Mouse (Mus musculus): ENCODE measurements around the gene Mterf2. TPM values are rescaled to one million over a fixed set of nuclear protein-coding genes. Genes with fewer than 3 reads are reported as not detected.

The Mterf2 gene
- polyA plus RNA-seq, 1 experiment from 2014 or later = 12.0 TPM

DNA sequence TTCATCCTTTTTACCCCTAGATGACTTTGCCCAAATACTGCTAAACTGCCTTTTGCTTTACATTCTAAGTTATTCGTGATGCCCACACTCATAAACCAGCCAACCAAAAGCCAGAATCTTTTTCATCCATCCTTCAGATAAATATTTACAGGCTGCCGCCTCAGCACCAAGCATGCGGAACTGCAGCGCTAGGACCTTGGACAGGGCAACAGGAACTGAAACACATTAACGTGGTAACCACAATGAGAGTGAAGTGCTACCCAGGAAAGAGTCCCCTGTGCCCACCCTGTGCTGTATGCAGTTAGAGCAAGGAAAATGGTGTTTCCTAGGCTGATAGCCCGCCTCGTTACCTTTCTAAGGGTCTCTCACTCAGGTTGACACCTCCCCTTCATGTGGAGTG lies 626 bp upstream of the Mterf2 start:
- Histone ChIP-seq H3K9ac (0 out of 2 replicates have a peak overlapping the region, but pooled peaks have one; percentile 14), H3K27ac (no peak overlapping the region)
- ATAC-seq (ENCODE audit: borderline replicate concordance, extremely low read depth, low FRiP score, low TSS enrichment) = peak; percentile 24; the same call in 1 of the 2 replicates

DNA sequence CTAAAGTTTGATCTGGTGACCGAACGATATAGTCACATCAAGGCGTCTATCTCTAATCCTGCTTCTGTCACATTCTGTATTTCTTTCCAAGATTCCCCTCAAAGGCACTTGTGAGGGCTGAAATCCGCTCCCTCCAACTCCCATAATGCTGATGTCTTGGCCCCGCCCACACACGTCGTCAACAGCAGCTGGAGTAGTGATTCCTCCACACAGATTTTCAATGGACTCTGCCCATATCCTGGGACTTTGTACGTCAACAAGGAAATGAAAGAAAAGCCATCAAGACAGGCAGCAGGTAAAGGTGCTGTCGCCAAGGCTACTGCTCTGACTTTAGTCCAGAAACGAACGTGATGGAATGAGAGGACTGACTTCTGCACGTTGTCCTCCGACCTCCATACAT lies 2.6 kb downstream of the Mterf2 start:
- H3K27ac ChIP-seq = no peak overlapping the region
- H3K4me3 ChIP-seq = no peak overlapping the region
- H3K4me2 ChIP-seq = no peak overlapping the region
- no peaks in the 10 kb centered on the region for H3K9me3 ChIP-seq
- peaks cover 13% of the 10 kb centered on the region for H3K36me3 ChIP-seq
- H3K9ac ChIP-seq = no peak overlapping the region
- peaks cover 13% of the 10 kb centered on the region for H3K4me1 ChIP-seq
- H3K27me3 ChIP-seq = no peaks in the 10 kb centered on the region
- ATAC-seq (ENCODE audit: borderline replicate concordance, extremely low read depth, low FRiP score, low TSS enrichment) = no peak
- 81% methylated on average over 13 of the region's 13 CpGs for WGBS

More for the DNA sequence above, 626 bp upstream of the Mterf2 start:
- no peaks in the 10 kb centered on the region for H3K27me3 ChIP-seq
- peak overlapping the region; percentile 64 for H3K4me3 ChIP-seq
- H3K36me3 ChIP-seq = no peaks in the 10 kb centered on the region; the same call in 1 of the 2 replicates
- H3K9me3 ChIP-seq = no peaks in the 10 kb centered on the region
- H3K4me2 ChIP-seq = peak overlapping the region; percentile 66
- peaks cover 13% of the 10 kb centered on the region for H3K4me1 ChIP-seq
- WGBS = 13% methylated on average over 7 of the region's 7 CpGs

DNA sequence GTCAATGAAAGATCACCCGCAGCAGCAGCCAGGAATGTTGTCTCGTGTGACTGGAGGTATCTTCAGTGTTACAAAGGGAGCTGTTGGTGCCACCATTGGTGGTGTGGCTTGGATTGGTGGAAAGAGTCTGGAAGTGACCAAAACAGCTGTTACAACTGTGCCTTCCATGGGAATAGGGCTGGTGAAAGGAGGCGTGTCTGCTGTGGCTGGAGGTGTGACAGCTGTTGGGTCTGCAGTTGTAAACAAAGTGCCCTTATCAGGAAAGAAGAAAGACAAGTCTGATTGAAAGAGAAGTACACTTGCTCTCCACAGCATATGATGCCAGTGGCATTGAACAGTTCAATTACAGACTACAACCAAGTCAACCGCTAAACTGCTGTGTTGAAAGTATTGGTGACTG lies 13.4 kb downstream of the Mterf2 start:
- Histone ChIP-seq H3K9me3 (no peaks in the 10 kb centered on the region), H3K27me3 (no peaks in the 10 kb centered on the region), H3K4me1 (no peaks in the 10 kb centered on the region), H3K36me3 (peaks cover 14% of the 10 kb centered on the region), H3K27ac (no peak overlapping the region), H3K9ac (no peak overlapping the region), H3K4me2 (no peak overlapping the region), H3K4me3 (no peak overlapping the region)
- WGBS = 78% methylated on average over 4 of the region's 4 CpGs
- ATAC-seq (ENCODE audit: borderline replicate concordance, extremely low read depth, low FRiP score, low TSS enrichment) = no peak

DNA sequence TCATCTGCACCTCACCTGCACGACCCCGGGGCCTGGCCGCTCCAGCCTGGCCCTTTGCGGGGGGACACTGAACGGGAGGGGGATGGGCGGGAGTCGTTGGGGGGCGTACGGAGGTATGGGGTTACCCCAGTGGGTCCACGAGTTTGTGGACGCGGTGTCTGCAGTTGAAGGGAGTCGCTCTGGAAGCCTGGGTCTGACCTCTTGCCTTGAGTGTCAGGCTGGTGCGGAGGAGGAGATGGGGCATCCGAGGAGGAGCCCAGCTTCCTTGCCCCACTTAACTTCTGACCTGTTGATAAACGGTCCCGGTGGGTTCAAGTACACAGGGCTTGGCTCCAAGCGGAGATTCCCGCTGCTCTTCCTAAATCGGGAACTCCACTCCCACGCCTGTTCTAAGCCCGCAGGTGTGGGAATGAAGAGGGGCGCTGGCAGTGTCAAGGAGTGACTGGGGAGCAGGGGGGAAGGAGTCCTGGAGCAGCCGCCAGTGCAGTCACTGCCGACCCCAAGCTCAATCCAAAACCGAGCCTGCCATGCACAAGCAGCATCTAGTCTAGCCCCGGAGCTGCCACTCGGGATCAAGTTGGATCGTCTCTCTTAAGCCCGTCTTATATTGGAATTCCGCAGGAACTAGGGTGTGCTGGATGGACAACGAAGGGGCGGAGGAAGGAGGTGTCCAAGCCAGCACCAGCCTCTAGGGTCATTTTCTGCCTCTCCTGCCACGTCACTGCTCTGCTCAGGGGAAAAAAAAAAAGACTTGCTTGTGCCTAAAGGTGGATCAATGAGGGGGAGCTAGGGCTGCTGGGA lies 24.5 kb downstream of the Mterf2 start:
- H3K9me3 ChIP-seq = no peaks in the 10 kb centered on the region
- H3K27ac ChIP-seq = peak overlapping the region; percentile 84
- no peaks in the 10 kb centered on the region for H3K36me3 ChIP-seq
- no peaks in the 10 kb centered on the region for H3K27me3 ChIP-seq
- peaks cover 24% of the 10 kb centered on the region; the same call in 1 of the 2 replicates for H3K4me1 ChIP-seq
- WGBS = under 1% methylated on average over 34 of the region's 34 CpGs
- peak overlapping the region; percentile 63 for H3K4me2 ChIP-seq
- H3K9ac ChIP-seq = peak overlapping the region; percentile 96
- peak; percentile 15 for ATAC-seq (ENCODE audit: borderline replicate concordance, extremely low read depth, low FRiP score, low TSS enrichment)
- H3K4me3 ChIP-seq = peak overlapping the region; percentile 93

DNA sequence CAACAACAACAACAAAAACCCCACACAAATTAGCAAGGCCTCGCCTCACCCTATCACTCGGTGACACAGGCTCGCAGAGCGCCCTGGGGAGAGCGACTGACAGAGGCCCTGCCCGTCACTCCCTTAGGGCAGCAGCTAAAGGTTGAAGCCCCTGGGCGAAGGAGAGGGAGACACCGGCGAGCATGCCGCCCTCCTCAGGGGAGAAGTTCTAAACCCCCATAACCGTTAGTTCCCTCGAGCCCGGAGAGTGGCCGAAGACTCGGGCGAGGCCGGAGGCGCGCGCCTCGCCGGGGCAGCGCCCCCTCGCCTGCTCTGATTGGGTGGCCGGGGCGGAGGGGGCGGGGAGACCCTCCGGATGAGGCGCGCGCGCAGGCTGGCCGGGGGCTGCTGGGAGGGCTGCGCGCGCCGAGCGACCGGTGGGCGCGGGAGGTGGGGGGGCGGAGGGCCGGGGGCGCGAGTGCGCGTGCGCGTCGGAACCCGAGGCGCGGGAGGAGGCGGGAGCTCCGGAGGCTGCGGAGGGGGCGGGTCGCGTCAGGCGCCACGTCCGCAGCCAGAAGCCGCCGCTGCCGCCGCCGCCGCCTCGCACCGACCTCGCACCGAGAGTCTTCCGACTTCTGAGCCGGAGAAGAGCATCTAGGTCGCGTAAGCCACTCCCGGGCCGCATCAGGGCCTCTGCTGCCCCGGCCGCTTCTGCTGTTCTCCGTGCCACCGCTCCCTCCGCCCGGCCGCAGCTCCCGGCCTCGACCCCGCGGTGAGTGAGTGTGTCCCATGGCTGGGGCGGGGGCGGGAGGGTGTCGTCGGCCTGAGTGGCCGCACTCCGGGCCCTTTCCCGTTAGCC lies 25.4 kb downstream of the Mterf2 start, which contains the start of the genes Fhl4 and Tmem263:
TSS of gene Fhl4 (minus strand) at position 249 of the 838 bp plus-strand sequence.
TSS of gene Tmem263 (plus strand) at position 381 of the 838 bp plus-strand sequence.
- peak; percentile 98 for ATAC-seq (ENCODE audit: borderline replicate concordance, extremely low read depth, low FRiP score, low TSS enrichment)
- H3K4me1 ChIP-seq = peaks cover 24% of the 10 kb centered on the region; the same call in 1 of the 2 replicates
- peak within 1 kb of the TSS; percentile 63 for H3K4me2 ChIP-seq
- peak within 1 kb of the TSS; percentile 93 for H3K4me3 ChIP-seq
- H3K36me3 ChIP-seq = no peaks in the 10 kb centered on the region
- peak within 1 kb of the TSS; percentile 96 for H3K9ac ChIP-seq
- no peaks in the 10 kb centered on the region for H3K9me3 ChIP-seq
- WGBS = under 1% methylated on average over 71 of the region's 96 CpGs
- H3K27me3 ChIP-seq = no peaks in the 10 kb centered on the region
- peak within 1 kb of the TSS; percentile 84 for H3K27ac ChIP-seq

DNA sequence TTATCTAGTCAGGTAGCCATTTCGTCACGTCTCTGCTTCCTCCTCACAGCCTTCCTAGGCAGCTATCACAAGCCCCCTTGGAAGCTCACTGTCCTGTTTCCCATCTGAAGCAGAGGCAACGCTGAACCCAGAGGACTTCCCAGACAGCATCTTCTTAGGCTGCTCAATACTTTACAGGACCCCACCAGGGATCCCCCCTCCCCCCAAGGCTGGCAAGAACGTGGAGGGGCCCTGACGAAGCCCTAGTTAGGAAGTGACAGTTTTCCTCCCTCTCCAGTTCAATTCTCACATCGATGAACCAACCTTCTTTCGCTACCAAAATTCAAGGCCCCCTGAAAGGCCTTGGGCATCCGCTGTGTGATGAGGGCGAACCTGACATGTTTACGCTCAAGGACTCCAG lies 26.0 kb downstream of the Mterf2 start:
- H3K27me3 ChIP-seq = no peaks in the 10 kb centered on the region
- peak overlapping the region; percentile 74 for H3K27ac ChIP-seq
- no peak; the same call in 1 of the 2 replicates for ATAC-seq (ENCODE audit: borderline replicate concordance, extremely low read depth, low FRiP score, low TSS enrichment)
- peak overlapping the region; percentile 93 for H3K4me3 ChIP-seq
- no peaks in the 10 kb centered on the region for H3K36me3 ChIP-seq
- H3K4me2 ChIP-seq = peak overlapping the region; percentile 63
- 3% methylated on average over 10 of the region's 10 CpGs for WGBS
- H3K4me1 ChIP-seq = peaks cover 24% of the 10 kb centered on the region; the same call in 1 of the 2 replicates
- peak overlapping the region; percentile 96 for H3K9ac ChIP-seq
- H3K9me3 ChIP-seq = no peaks in the 10 kb centered on the region

DNA sequence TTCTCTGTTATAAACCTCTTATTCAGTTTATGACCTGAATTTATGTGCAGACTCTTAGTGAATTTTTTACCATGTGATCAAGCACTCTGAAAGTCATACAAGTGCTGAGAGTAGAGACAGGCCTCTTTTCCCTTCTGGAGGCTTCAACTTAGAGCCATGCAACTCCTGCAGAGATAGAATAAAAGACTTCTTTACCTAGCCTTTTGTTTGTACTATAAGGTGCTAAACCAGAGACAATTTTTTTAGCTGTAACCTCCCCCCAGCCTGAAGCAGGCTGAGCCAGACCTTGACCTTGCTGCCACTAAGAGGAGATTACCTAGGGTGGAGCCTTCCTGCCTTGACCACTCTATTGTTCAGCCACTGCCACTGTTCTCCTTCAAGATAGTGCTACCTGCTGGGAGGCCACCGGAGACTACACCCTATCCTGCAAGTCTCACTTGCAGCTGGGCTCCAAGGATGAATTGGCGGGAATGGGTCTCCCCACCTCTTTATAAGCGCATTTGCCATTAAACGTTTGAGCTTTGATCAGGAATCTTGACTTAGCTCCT lies 56.1 kb downstream of the Mterf2 start:
- no peak overlapping the region for H3K27ac ChIP-seq
- no peak overlapping the region for H3K4me2 ChIP-seq
- no peaks in the 10 kb centered on the region for H3K9me3 ChIP-seq
- no peak overlapping the region for H3K4me3 ChIP-seq
- H3K36me3 ChIP-seq = no peaks in the 10 kb centered on the region
- WGBS = 54% methylated on average over 4 of the region's 4 CpGs
- no peaks in the 10 kb centered on the region for H3K27me3 ChIP-seq
- H3K4me1 ChIP-seq = no peaks in the 10 kb centered on the region
- no peak for ATAC-seq (ENCODE audit: borderline replicate concordance, extremely low read depth, low FRiP score, low TSS enrichment)
- H3K9ac ChIP-seq = no peak overlapping the region

Other genes with a start within 250 kb of the Mterf2 start
- 18.2 and 20.9 TPM in 2 replicates for gene Ric8b, start 210.4 kb downstream of the Mterf2 start, polyA plus RNA-seq (2015; fragmentation: Nextera tagmentation; extraction: Ambion mirVana)
- gene Fhl4, start 25.5 kb downstream of the Mterf2 start, polyA plus RNA-seq (2015; fragmentation: Nextera tagmentation; extraction: Ambion mirVana) = 0.83 and 0.91 TPM in 2 replicates
- gene Tmem263, start 25.4 kb downstream of the Mterf2 start, polyA plus RNA-seq (2015; fragmentation: Nextera tagmentation; extraction: Ambion mirVana) = 75.7 and 77.8 TPM in 2 replicates
- 31.3 and 32.8 TPM in 2 replicates for gene Cry1, start 57.0 kb upstream of the Mterf2 start, polyA plus RNA-seq (2015; fragmentation: Nextera tagmentation; extraction: Ambion mirVana)

All from lung, embryonic 15.5 days (tissue).